Mouse (Mus musculus) brain, embryonic 14.5 days (tissue): ENCODE results near the gene Myo15.

Source experiments
- CTCF ChIP-seq: fragments of 200-500 bp; IDR thresholded peaks from 2 replicates; pipeline ENCODE4 v1.5.1; 2012; ENCODE audit warnings: inconsistent platforms, mild to moderate bottlenecking, moderate library complexity, borderline replicate concordance; ENCODE audit not compliant: insufficient read depth, insufficient read length; ENCODE audit errors: extremely low read depth
- POLR2A ChIP-seq: fragments of 200-500 bp; IDR thresholded peaks from 2 replicates; pipeline ENCODE4 v1.6.1; 2012; ENCODE audit warnings: mild to moderate bottlenecking, inconsistent platforms, borderline replicate concordance; ENCODE audit not compliant: poor library complexity, insufficient read depth, insufficient read length, severe bottlenecking; ENCODE audit errors: extremely low read depth

GRCm38 (mm10) chr11:60522661-60523365 is 53.7 kb downstream of the Myo15 start:
- no peak for TF ChIP-seq POLR2A
- TF ChIP-seq CTCF: no peak
